Mouse (Mus musculus) embryonic facial prominence, embryonic 14.5 days (tissue): ENCODE measurements around the gene Nadsyn1. TPM values are rescaled to one million over a fixed set of nuclear protein-coding genes. Genes with fewer than 3 reads are reported as not detected.

Source experiments
- ATAC-seq: fragments of 200-750 bp; cut with Nextera tagmentation; 2 replicates; pipeline ENCODE4 v1.8.0; 2017; ENCODE audit warnings: low read depth, moderate number of reproducible peaks, moderate TSS enrichment
- DNase-seq: peaks from one replicate; pipeline ENCODE4 v3.0.0-alpha.2; 2015; ENCODE audit warnings: low spot score
- H3K27ac ChIP-seq: fragments of 300-500 bp; sonication (generic); replicated peaks from 2 replicates; pipeline ENCODE4 v1.5.1; 2014; ENCODE audit warnings: low read depth, mild to moderate bottlenecking, low read length, moderate library complexity
- H3K27me3 ChIP-seq: fragments of 300-500 bp; sonication (generic); replicated peaks from 2 replicates; pipeline ENCODE4 v1.6.1; 2014; ENCODE audit warnings: low read length; ENCODE audit not compliant: control insufficient read depth, insufficient read depth
- H3K36me3 ChIP-seq: fragments of 300-500 bp; sonication (generic); 2 replicates; pipeline ENCODE4 v1.6.1; 2014; ENCODE audit warnings: low read length, mixed read lengths; ENCODE audit not compliant: control insufficient read depth, insufficient read depth
- H3K4me1 ChIP-seq: fragments of 300-500 bp; sonication (generic); 2 replicates; pipeline ENCODE4 v1.6.1; 2014; ENCODE audit warnings: antibody characterized with exemption, low read length; ENCODE audit not compliant: control insufficient read depth, insufficient read depth
- H3K4me2 ChIP-seq: fragments of 300-500 bp; sonication (generic); 2 replicates; pipeline ENCODE4 v1.6.1; 2014; ENCODE audit warnings: low read depth, mild to moderate bottlenecking, low read length, moderate library complexity, mixed read lengths
- H3K4me3 ChIP-seq: fragments of 300-500 bp; sonication (generic); 2 replicates; pipeline ENCODE4 v1.5.1; 2014; ENCODE audit warnings: low read depth, mild to moderate bottlenecking, low read length
- H3K9ac ChIP-seq: fragments of 300-500 bp; sonication (generic); 2 replicates; pipeline ENCODE4 v1.6.1; 2014; ENCODE audit warnings: low read depth, mild to moderate bottlenecking, low read length, moderate library complexity, mixed read lengths
- H3K9me3 ChIP-seq: fragments of 300-500 bp; sonication (generic); 2 replicates; pipeline ENCODE4 v1.6.1; 2016; ENCODE audit warnings: low read length; ENCODE audit not compliant: control insufficient read depth
- WGBS: fragments of 180-500 bp; shearing (Covaris S2); extraction: QIAGEN DNeasy Blood & Tissue Kit; methylation state at CpG from one replicate; pipeline ENCODE4 v1.1.7; 2014; 5-methylcytosine and 5-hydroxymethylcytosine counted together
- polyA plus RNA-seq: library from polyadenylated mRNA; unstranded; fragments of >200 nt; fragmentation: Nextera tagmentation; extraction: Ambion mirVana; gene quantifications from 2 replicates; pipeline ENCODE4 v1.2.1, GENCODE M21; 2014

Nadsyn1 gene
- polyA plus RNA-seq, 1 experiment from 2014 or later: 4.6 TPM

GRCm38 (mm10) chr7:143792336-143792985 is 30.2 kb downstream of the Nadsyn1 start:
- Histone ChIP-seq H3K9me3 (0 out of 2 replicates have a peak, but pooled peaks cover 6% of the 10 kb centered on the region), H3K4me3 (no peak overlapping the region), H3K27ac (no peak overlapping the region), H3K9ac (no peak overlapping the region), H3K36me3 (peaks cover 22% of the 10 kb centered on the region), H3K4me2 (no peak overlapping the region), H3K4me1 (no peaks in the 10 kb centered on the region), H3K27me3 (no peaks in the 10 kb centered on the region)
- DNase-seq (no peak), ATAC-seq (no peak)
- 76% methylated on average over 6 of the region's 6 CpGs for WGBS

GRCm38 (mm10) chr7:143783996-143784829 is 38.4 kb downstream of the Nadsyn1 start, which contains the start of gene Mrgpre:
TSS of gene Mrgpre (minus strand) at chr7:143784500.
- 2% methylated on average over 15 of the region's 21 CpGs for WGBS
- Histone ChIP-seq H3K4me2 (peak within 1 kb of the TSS; percentile 65), H3K27me3 (no peaks in the 10 kb centered on the region), H3K9me3 (no peaks in the 10 kb centered on the region), H3K9ac (peak within 1 kb of the TSS; percentile 63), H3K4me1 (peaks cover 4% of the 10 kb centered on the region; the same call in 1 of the 2 replicates), H3K36me3 (no peaks in the 10 kb centered on the region), H3K27ac (peak within 1 kb of the TSS; percentile 67), H3K4me3 (peak within 1 kb of the TSS; percentile 41)
- DNase-seq (peak; percentile 89), ATAC-seq (peak; percentile 91)

- DNase-seq (peak; percentile 32), ATAC-seq (peak; percentile 38)
- H3K4me2 ChIP-seq: peak overlapping the region; percentile 65
- peak overlapping the region; percentile 63 for H3K9ac ChIP-seq
- 23% methylated on average over 4 of the region's 6 CpGs for WGBS
- H3K4me3 ChIP-seq: peak overlapping the region; percentile 41
- peaks cover 4% of the 10 kb centered on the region; the same call in 1 of the 2 replicates for H3K4me1 ChIP-seq
- peak overlapping the region; percentile 67; the same call in 1 of the 2 replicates for H3K27ac ChIP-seq
- no peaks in the 10 kb centered on the region for H3K36me3 ChIP-seq
- no peaks in the 10 kb centered on the region for H3K9me3 ChIP-seq
- H3K27me3 ChIP-seq: no peaks in the 10 kb centered on the region
These were observed 39.2 kb downstream of the Nadsyn1 start for GRCm38 (mm10) chr7:143783378-143783995.

GRCm38 (mm10) chr7:143777375-143777774 is 45.3 kb downstream of the Nadsyn1 start:
- Histone ChIP-seq H3K9ac (no peak overlapping the region), H3K4me3 (no peak overlapping the region), H3K27ac (no peak overlapping the region), H3K36me3 (no peaks in the 10 kb centered on the region), H3K9me3 (no peaks in the 10 kb centered on the region), H3K4me1 (no peaks in the 10 kb centered on the region), H3K4me2 (no peak overlapping the region), H3K27me3 (no peaks in the 10 kb centered on the region)
- 57% methylated on average over 2 of the region's 2 CpGs for WGBS
- DNase-seq: no peak
- ATAC-seq: no peak

GRCm38 (mm10) chr7:143776137-143776536 is 46.5 kb downstream of the Nadsyn1 start:
- WGBS: 20% methylated on average over 3 of the region's 3 CpGs
- ATAC-seq (no peak), DNase-seq (no peak)
- Histone ChIP-seq H3K4me2 (no peak overlapping the region), H3K36me3 (no peaks in the 10 kb centered on the region), H3K27me3 (no peaks in the 10 kb centered on the region), H3K4me1 (no peaks in the 10 kb centered on the region), H3K9ac (no peak overlapping the region), H3K4me3 (no peak overlapping the region), H3K9me3 (peaks cover 4% of the 10 kb centered on the region; the same call in 1 of the 2 replicates), H3K27ac (no peak overlapping the region)

- DNase-seq (no peak), ATAC-seq (no peak)
- Histone ChIP-seq H3K4me2 (no peak overlapping the region), H3K27ac (no peak overlapping the region), H3K9me3 (peaks cover 4% of the 10 kb centered on the region; the same call in 1 of the 2 replicates), H3K9ac (no peak overlapping the region), H3K4me1 (no peaks in the 10 kb centered on the region), H3K36me3 (no peaks in the 10 kb centered on the region), H3K4me3 (no peak overlapping the region), H3K27me3 (peaks cover 5% of the 10 kb centered on the region; the same call in 1 of the 2 replicates)
- 49% methylated on average over 1 of the region's 1 CpGs for WGBS
These were observed 53.2 kb downstream of the Nadsyn1 start for GRCm38 (mm10) chr7:143769461-143769860.

- H3K9ac ChIP-seq: no peak overlapping the region
- H3K36me3 ChIP-seq: no peaks in the 10 kb centered on the region
- H3K4me3 ChIP-seq: no peak overlapping the region
- 72% methylated on average over 6 of the region's 6 CpGs for WGBS
- H3K4me2 ChIP-seq: no peak overlapping the region
- no peaks in the 10 kb centered on the region for H3K4me1 ChIP-seq
- ATAC-seq (no peak), DNase-seq (no peak)
- H3K9me3 ChIP-seq: peaks cover 4% of the 10 kb centered on the region; the same call in 1 of the 2 replicates
- H3K27me3 ChIP-seq: peaks cover 5% of the 10 kb centered on the region; the same call in 1 of the 2 replicates
- no peak overlapping the region for H3K27ac ChIP-seq
These were observed 54.4 kb downstream of the Nadsyn1 start for GRCm38 (mm10) chr7:143768267-143768666.

- no peaks in the 10 kb centered on the region for H3K4me1 ChIP-seq
- H3K36me3 ChIP-seq: no peaks in the 10 kb centered on the region
- no peak within 1 kb of the TSS for H3K4me3 ChIP-seq
- no peak for ATAC-seq
- H3K4me2 ChIP-seq: no peak within 1 kb of the TSS
- H3K9me3 ChIP-seq: peaks cover under 1% of the 10 kb centered on the region; the same call in 1 of the 2 replicates
- H3K9ac ChIP-seq: no peak within 1 kb of the TSS
- 39% methylated on average over 6 of the region's 6 CpGs for WGBS
- H3K27ac ChIP-seq: no peak within 1 kb of the TSS
- DNase-seq: no peak
- peaks cover 5% of the 10 kb centered on the region; the same call in 1 of the 2 replicates for H3K27me3 ChIP-seq
These were observed 55.8 kb downstream of the Nadsyn1 start, which contains the start of gene Mrgprg for GRCm38 (mm10) chr7:143766893-143767292. TSS of gene Mrgprg (minus strand) at chr7:143766993.
